Mouse (Mus musculus): ENCODE measurements at regions not wholly inside any gene's neighbourhood (a gene's known extent, or its start where the extent isn't known, plus 50 kb on each side); places are given as distances from the start of the nearest gene placed in this dataset.
"Not testable (repeated sequence)": the region's sequence is repeated elsewhere in the genome, so short reads cannot be mapped to it uniquely, and the experiment has no call there.

- no peak for DNase-seq (ENCODE audit: low spot score)
- intact Hi-C loops (cut with DNase I) = no loop called here
Measured at GRCm38 (mm10) chr17:7562940-7563339, 177.7 kb upstream of the Unc93a2 start.

DNA sequence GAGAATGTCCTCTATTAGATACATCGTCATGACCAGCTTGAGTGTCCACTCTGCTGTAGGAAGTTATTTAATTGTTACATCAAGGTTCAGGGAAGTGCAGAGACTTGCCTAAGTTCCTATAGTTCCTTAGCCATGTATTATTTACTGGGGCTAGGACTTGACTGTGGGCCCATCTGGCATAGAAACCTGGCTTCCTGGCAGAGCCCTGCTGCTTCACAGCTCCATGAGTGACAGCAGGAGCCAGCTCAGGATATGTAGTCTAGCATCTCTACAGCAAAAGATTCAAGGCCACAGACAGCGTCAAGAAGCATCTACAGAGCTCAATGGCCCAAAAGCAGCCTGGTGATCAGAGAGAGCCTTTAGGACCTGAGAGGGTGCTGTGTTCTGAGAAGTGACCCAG, 163.2 kb upstream of the Unc93a2 start:
- DNase-seq (ENCODE audit: low spot score) = no peak
- intact Hi-C loops (cut with DNase I) = no loop called here

- intact Hi-C loops (cut with DNase I) = no loop called here
- DNase-seq (ENCODE audit: low spot score) = no peak
Measured at GRCm38 (mm10) chr17:7538402-7539087, 153.3 kb upstream of the Unc93a2 start.

GRCm38 (mm10) chr17:7537618-7538266, 152.5 kb upstream of the Unc93a2 start:
- intact Hi-C loops (cut with DNase I) = no loop called here
- no peak for DNase-seq (ENCODE audit: low spot score)

DNA sequence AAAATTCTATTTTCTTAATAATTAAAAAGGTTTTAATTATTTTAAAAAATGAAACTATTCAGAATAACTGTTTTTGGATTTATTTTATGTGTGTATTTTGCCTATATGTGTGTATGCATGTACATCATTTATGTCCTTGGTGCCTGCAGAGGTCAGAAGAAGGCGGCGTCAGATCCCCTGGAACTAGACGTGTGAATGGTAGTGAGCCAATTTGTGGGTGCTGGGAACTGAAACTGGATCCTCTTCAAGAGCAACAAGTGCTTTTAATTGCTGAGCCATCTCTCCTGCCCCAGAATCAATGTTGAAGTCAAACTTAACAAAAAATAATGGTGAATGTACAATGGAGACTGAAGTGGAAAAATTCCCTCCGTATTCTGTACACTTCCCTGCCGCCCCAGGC, 151.9 kb upstream of the Unc93a2 start:
- no peak for DNase-seq (ENCODE audit: low spot score)
- intact Hi-C loops (cut with DNase I) = no loop called here

DNA sequence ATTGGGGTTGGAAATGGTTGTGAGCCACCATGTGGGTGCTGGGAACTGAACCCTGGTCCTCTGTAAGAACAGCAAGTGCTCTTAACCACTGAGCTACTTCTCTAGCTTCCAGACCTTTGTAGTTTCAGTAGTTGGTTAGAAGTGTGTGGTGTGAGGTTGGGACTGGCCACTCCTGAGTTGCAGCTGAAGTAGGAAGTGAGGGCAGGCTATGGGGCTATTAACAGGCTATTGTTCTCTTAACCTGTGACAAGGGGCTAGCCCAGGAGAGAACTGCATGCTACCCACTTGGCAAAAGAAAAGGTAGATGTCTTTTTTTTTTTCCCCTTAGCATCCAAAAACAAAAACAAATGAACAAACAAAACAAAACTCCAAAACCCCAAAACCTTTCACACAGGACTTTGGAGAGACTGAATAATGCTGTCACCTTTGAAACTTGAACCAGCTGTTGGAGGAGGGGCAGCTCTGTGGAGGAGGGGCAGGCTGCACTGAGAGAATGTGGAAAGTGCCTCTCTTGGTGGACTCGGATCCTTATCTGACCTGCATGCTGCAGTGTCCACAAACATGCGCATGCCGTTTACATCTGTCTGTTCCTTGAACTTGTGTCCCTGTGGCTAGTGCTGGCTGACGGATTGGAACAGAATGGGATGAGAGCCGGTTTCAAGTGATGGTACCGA, 149.3 kb upstream of the Unc93a2 start:
- DNase-seq (ENCODE audit: low spot score) = no peak
- intact Hi-C loops (cut with DNase I) = no loop called here

DNA sequence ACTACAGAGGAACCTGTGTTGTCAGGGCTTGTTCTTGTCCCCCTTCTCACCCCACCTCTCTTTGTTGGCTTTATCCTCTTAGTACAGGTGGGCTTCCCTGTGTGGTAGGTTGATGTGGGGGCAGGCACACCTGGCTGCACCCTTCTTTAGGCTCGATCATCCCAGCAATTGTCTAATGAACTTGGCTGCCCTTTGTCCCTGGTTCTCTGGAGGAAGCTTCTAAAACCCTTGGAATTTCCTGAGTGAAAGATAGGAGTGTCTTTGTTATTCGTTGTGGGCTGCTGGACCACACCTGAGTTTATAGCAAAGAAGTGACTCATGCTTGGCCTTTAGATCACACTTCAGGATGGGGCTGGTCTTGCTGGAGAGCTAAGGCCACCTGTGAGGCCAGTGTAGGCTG, 148.3 kb upstream of the Unc93a2 start:
- no peak for DNase-seq (ENCODE audit: low spot score)
- intact Hi-C loops (cut with DNase I) = no loop called here

DNA sequence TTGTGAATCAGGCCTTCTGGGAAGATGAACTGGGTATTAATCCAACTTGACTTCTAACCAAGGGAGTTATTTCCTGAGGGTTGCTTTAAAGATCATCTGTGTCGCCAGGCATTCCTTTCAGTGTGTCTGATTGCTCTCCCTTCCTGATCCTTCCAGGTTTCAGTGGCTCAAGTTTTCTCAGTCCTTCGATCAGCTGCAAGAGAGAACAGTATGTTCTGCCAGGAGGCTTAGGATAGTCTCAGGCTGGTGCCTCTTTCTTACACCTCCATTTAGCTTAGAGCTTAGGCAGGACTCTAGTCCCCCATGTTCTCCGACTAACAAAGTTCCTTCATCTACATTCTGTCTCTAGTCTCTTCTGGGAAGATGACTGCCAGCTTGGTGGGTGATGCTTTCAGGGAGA, 147.4 kb upstream of the Unc93a2 start:
- intact Hi-C loops (cut with DNase I) = no loop called here
- no peak for DNase-seq (ENCODE audit: low spot score)

DNA sequence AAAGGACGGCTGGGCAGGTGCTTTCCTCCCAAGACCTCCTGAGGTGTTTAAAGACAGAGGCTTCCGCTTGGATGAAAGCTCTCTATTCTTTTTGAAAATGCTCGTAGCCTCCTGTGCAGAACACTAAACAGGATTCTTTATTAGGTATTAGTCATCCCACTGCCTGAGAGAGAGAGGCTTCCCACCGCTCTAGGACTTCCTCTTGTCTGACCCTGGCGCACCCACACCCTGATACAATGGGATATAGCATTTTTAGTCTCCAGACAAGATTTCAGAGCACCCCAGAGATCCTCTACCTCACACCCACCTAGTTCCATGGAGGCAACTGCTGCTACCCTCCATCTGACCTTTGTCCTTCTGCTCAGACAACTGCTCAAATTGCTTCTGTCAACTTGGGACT, 144.0 kb upstream of the Unc93a2 start:
- DNase-seq (ENCODE audit: low spot score) = no peak
- intact Hi-C loops (cut with DNase I) = no loop called here

- no peak for DNase-seq (ENCODE audit: low spot score)
- intact Hi-C loops (cut with DNase I) = no loop called here
Measured at GRCm38 (mm10) chr17:7527681-7528080, 142.4 kb upstream of the Unc93a2 start.

DNA sequence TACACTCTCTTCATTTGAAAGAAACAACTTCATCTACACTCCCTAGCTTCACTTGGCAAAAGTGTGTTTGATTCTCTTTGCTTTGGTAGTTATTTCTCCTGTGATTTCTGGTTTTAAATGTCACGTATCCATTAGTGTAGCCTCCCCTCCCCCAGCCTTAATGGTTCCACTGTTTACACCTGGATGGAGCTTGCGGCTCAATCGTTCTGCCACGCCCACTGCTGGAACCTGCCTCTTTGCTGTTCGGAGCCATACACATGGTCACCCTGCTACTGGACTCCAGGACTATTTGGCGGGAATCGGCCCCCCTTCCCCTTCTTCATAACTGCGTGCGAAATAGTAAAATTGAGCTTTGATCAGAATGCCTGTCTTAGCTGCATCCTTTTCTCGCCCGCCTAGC, 139.2 kb upstream of the Unc93a2 start:
- DNase-seq (ENCODE audit: low spot score) = not testable (repeated sequence)

GRCm38 (mm10) chr17:7521127-7521526, 135.9 kb upstream of the Unc93a2 start:
- DNase-seq (ENCODE audit: low spot score) = no peak
- intact Hi-C loops (cut with DNase I) = no loop called here

More for the DNA sequence above, 139.2 kb upstream of the Unc93a2 start:
- intact Hi-C loops (cut with DNase I) = not testable (repeated sequence)
